Mouse (Mus musculus): ENCODE measurements at regions not wholly inside any gene's neighbourhood (a gene's known extent, or its start where the extent isn't known, plus 50 kb on each side); places are given as distances from the start of the nearest gene placed in this dataset.

DNA sequence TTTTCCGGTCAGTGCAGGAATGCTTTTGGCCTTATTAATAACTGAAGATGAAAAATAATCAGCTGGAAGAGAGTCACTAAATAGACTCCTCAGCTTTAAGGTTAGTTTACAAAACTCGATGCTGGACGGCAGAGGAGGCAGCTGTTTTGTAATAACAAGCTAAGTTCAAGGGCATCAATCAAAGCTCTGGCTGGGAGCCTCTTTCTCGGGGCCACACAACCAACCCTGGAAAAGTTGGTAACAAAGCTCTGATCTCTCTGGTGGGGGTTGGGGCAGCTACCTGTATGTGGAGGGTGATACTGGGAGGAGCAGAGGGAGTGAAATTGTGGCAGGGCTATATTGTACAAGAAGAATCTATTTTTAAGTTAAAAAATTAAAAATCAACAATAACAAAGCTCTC, 374.1 kb downstream of the Fgf9 start:
- H3K4me1 ChIP-seq (replicated peaks; ENCODE audit: control insufficient read depth, insufficient read depth, low read length) = no peaks in the 10 kb centered on the region
- H3K27me3 ChIP-seq (replicated peaks; ENCODE audit: control insufficient read depth, insufficient read depth, low read length) = no peaks in the 10 kb centered on the region
- H3K4me3 ChIP-seq (ENCODE audit: low read depth, low read length) = no peak overlapping the region
- ATAC-seq (replicated peaks; ENCODE audit: low FRiP score) (no peak), DNase-seq (ENCODE audit: low spot score) (no peak)
- H3K36me3 ChIP-seq (ENCODE audit: control insufficient read depth, insufficient read depth, low read length) = no peaks in the 10 kb centered on the region
- no peaks in the 10 kb centered on the region for H3K9me3 ChIP-seq (ENCODE audit: control insufficient read depth, low read length)
- H3K9ac ChIP-seq (ENCODE audit: low read depth, low read length) = no peak overlapping the region
- no peak overlapping the region for H3K4me2 ChIP-seq
- H3K27ac ChIP-seq (ENCODE audit: low read depth, low read length) = no peak overlapping the region
- WGBS = 53% methylated on average over 4 of the region's 4 CpGs

DNA sequence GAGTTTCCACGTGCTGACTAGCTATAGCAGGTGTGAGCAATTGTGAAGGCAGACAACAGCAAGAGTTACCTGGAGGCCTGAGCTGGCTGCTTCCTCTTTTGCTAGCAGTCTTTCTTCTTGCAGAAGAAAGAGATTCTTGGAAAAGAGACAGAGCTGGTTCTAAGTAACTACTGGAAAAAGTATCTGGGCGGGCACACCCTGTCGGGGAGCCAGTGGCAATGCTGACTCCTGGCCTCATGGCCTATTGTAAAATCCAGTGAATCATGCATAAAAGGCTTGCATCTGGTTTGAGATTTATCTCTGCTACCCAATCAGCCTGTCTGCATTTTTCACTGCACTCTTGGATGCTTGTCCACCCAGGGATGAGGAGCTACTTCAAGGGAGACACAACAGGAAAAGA, 372.2 kb downstream of the Fgf9 start:
- DNase-seq (ENCODE audit: low spot score) (no peak), ATAC-seq (replicated peaks; ENCODE audit: low FRiP score) (no peak)
- Histone ChIP-seq H3K9me3 (ENCODE audit: control insufficient read depth, low read length) (no peaks in the 10 kb centered on the region), H3K27me3 (replicated peaks; ENCODE audit: control insufficient read depth, insufficient read depth, low read length) (no peaks in the 10 kb centered on the region), H3K27ac (ENCODE audit: low read depth, low read length) (no peak overlapping the region), H3K4me1 (replicated peaks; ENCODE audit: control insufficient read depth, insufficient read depth, low read length) (no peaks in the 10 kb centered on the region), H3K4me3 (ENCODE audit: low read depth, low read length) (no peak overlapping the region), H3K9ac (ENCODE audit: low read depth, low read length) (no peak overlapping the region), H3K4me2 (no peak overlapping the region), H3K36me3 (ENCODE audit: control insufficient read depth, insufficient read depth, low read length) (no peaks in the 10 kb centered on the region)
- 80% methylated on average over 3 of the region's 3 CpGs for WGBS

DNA sequence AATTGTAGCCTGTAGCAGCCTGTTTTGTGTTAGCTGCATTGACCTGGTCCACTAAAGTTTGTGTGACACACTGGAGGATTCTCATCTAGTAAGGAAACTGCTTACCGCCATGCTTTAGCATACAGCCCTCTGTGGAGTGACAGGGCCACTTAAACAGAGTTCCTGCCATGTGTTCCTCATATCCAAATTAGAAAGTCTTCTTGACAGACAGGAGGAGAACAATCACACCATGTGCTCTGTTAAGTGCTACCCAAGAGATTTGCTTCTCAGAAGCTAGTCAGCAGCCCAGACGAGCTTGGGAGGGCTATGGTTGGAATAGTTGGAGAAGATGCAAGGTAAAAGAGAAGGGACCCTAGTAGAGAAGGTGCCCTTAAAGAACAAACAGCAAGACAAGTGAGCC, 369.6 kb downstream of the Fgf9 start:
- Histone ChIP-seq H3K9me3 (ENCODE audit: control insufficient read depth, low read length) (no peaks in the 10 kb centered on the region), H3K27me3 (replicated peaks; ENCODE audit: control insufficient read depth, insufficient read depth, low read length) (no peaks in the 10 kb centered on the region), H3K36me3 (ENCODE audit: control insufficient read depth, insufficient read depth, low read length) (no peaks in the 10 kb centered on the region), H3K4me2 (no peak overlapping the region), H3K4me1 (replicated peaks; ENCODE audit: control insufficient read depth, insufficient read depth, low read length) (no peaks in the 10 kb centered on the region), H3K9ac (ENCODE audit: low read depth, low read length) (no peak overlapping the region), H3K27ac (ENCODE audit: low read depth, low read length) (no peak overlapping the region), H3K4me3 (ENCODE audit: low read depth, low read length) (no peak overlapping the region)
- 78% methylated on average over 2 of the region's 2 CpGs for whole genome bisulfite sequencing
- DNase-seq (ENCODE audit: low spot score) = no peak
- no peak for ATAC-seq (replicated peaks; ENCODE audit: low FRiP score)

DNA sequence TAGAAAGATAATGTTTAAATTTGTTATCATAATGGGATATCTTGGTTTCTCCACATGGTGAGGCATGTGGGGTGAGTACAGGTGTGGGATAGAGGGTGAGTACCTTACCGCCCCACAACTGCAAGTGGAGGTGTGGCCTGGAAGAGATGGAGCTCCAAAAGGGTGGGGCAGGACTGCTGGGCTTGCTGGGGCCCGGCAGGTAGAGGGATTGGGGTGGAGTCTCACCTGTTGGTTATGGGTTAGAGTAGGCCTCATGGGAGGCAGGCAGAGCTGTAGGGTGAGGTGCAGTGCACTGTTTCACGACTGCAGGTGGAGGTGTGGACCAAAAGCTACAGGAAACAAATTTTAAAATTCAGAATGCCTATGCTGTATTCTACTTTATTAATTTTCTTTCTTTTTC, 365.7 kb downstream of the Fgf9 start:
- no peak overlapping the region for H3K9ac ChIP-seq (ENCODE audit: low read depth, low read length)
- DNase-seq (ENCODE audit: low spot score) (no peak), ATAC-seq (replicated peaks; ENCODE audit: low FRiP score) (no peak)
- no peaks in the 10 kb centered on the region for H3K4me1 ChIP-seq (replicated peaks; ENCODE audit: control insufficient read depth, insufficient read depth, low read length)
- H3K27ac ChIP-seq (ENCODE audit: low read depth, low read length) = no peak overlapping the region
- H3K9me3 ChIP-seq (ENCODE audit: control insufficient read depth, low read length) = no peaks in the 10 kb centered on the region
- H3K36me3 ChIP-seq (ENCODE audit: control insufficient read depth, insufficient read depth, low read length) = no peaks in the 10 kb centered on the region
- H3K4me2 ChIP-seq = no peak overlapping the region
- 69% methylated on average over 3 of the region's 3 CpGs for WGBS
- no peaks in the 10 kb centered on the region for H3K27me3 ChIP-seq (replicated peaks; ENCODE audit: control insufficient read depth, insufficient read depth, low read length)
- H3K4me3 ChIP-seq (ENCODE audit: low read depth, low read length) = no peak overlapping the region

DNA sequence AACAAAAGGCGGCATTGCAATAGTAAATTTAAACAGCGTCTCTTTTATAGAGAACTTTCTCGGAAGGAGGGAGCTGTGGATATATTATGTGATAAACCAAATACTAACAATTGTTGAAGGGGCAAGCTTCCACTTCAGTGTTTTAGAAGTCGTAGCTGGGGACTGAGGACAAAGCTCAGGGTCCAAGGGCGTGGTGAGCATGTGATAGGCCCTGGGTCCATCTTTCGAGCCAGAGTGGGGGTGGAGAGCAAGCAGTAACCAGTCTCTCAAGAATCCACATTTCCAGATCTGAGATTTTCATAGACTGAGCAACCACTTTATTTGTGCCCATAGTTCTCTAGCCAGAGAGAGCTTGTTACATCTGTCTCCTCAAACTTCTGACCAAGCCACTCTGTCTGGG, 356.1 kb downstream of the Fgf9 start:
- 66% methylated on average over 6 of the region's 6 CpGs for WGBS
- Histone ChIP-seq H3K9ac (ENCODE audit: low read depth, low read length) (no peak overlapping the region), H3K27ac (ENCODE audit: low read depth, low read length) (no peak overlapping the region), H3K4me3 (ENCODE audit: low read depth, low read length) (no peak overlapping the region), H3K4me1 (replicated peaks; ENCODE audit: control insufficient read depth, insufficient read depth, low read length) (no peaks in the 10 kb centered on the region), H3K36me3 (ENCODE audit: control insufficient read depth, insufficient read depth, low read length) (no peaks in the 10 kb centered on the region), H3K4me2 (no peak overlapping the region), H3K27me3 (replicated peaks; ENCODE audit: control insufficient read depth, insufficient read depth, low read length) (no peaks in the 10 kb centered on the region), H3K9me3 (ENCODE audit: control insufficient read depth, low read length) (no peaks in the 10 kb centered on the region)
- ATAC-seq (replicated peaks; ENCODE audit: low FRiP score) = no peak
- no peak for DNase-seq (ENCODE audit: low spot score)

DNA sequence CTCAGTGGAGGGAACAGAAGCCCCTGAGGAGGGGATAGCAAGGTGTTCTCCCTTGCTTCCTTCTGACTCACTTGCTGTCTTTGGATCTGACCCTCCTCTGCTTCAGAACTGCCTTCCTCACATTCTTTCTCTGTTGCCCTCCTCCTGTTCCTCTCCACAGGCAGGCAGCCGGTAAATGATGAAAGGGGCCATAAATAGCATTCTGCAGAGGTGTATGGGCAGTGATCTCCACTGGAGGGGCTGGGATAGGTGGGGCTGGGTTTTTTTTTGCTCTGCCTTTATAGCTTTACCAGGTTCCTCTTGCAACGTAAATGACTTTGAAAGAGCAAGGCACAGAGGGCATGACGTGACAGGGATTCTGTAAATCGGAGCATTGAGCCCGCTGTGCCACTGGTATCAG, 351.6 kb downstream of the Fgf9 start:
- DNase-seq (ENCODE audit: low spot score) (no peak), ATAC-seq (replicated peaks; ENCODE audit: low FRiP score) (no peak)
- H3K27me3 ChIP-seq (replicated peaks; ENCODE audit: control insufficient read depth, insufficient read depth, low read length) = no peaks in the 10 kb centered on the region
- H3K27ac ChIP-seq (ENCODE audit: low read depth, low read length) = no peak overlapping the region
- H3K36me3 ChIP-seq (ENCODE audit: control insufficient read depth, insufficient read depth, low read length) = no peaks in the 10 kb centered on the region
- H3K4me1 ChIP-seq (replicated peaks; ENCODE audit: control insufficient read depth, insufficient read depth, low read length) = no peaks in the 10 kb centered on the region
- no peak overlapping the region for H3K4me3 ChIP-seq (ENCODE audit: low read depth, low read length)
- WGBS = 61% methylated on average over 5 of the region's 5 CpGs
- no peak overlapping the region for H3K4me2 ChIP-seq
- H3K9ac ChIP-seq (ENCODE audit: low read depth, low read length) = no peak overlapping the region
- no peaks in the 10 kb centered on the region for H3K9me3 ChIP-seq (ENCODE audit: control insufficient read depth, low read length)

DNA sequence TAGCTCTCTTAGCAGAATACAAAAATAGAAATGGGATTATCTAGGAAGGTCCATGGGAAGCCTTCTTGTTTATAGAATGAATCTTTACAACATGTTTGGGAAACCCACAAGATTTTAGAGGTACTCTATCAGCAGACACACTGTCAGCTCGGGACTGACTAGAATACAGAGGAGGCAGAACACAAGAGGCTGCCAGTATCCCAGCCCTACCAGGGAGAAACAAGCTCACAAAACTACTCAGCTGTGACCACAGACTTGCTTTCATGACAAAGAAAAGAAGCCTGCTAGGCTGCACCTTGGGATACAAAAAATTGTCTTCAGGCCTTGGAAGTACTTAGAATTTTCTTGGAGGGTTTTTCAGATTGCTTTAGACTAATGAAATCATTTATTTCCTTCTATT, 347.2 kb downstream of the Fgf9 start:
- 70% methylated on average over 1 of the region's 1 CpGs for WGBS
- no peak overlapping the region for H3K27ac ChIP-seq (ENCODE audit: low read depth, low read length)
- H3K9ac ChIP-seq (ENCODE audit: low read depth, low read length) = no peak overlapping the region
- H3K4me3 ChIP-seq (ENCODE audit: low read depth, low read length) = no peak overlapping the region
- H3K9me3 ChIP-seq (ENCODE audit: control insufficient read depth, low read length) = no peaks in the 10 kb centered on the region
- H3K27me3 ChIP-seq (replicated peaks; ENCODE audit: control insufficient read depth, insufficient read depth, low read length) = no peaks in the 10 kb centered on the region
- H3K4me1 ChIP-seq (replicated peaks; ENCODE audit: control insufficient read depth, insufficient read depth, low read length) = no peaks in the 10 kb centered on the region
- DNase-seq (ENCODE audit: low spot score) = no peak
- ATAC-seq (replicated peaks; ENCODE audit: low FRiP score) = no peak
- H3K4me2 ChIP-seq = no peak overlapping the region
- no peaks in the 10 kb centered on the region for H3K36me3 ChIP-seq (ENCODE audit: control insufficient read depth, insufficient read depth, low read length)

DNA sequence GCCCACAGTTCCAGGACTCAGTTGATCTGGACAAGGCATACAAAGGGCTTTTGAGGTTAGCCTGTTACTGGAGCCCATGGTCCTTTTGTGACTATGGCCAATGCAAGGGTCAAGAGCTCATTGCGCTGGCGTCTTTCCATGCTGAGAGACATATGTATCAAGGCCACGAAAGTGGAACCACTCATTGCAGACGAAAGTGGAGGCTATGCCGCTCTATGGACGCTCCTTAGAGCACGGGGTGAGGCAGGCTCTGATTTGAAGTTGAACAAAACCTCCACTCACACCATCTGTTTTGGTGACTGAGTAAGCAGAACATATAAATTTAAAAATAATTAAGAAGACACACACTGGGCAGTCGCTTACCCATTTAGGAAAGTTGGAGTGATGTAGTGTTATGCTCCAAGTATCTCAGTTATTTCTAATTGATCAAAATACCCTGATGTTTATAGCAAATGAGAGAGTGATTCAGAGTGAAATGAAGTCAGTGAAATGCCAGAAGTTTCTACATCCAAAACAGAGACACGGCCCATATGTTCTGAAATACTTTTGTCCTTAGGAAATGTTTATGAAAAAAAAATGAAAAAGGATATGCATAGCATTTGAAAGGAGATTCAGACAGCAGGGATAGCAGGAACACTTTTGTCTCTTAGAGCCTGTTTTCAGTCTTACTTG, 321.8 kb downstream of the Fgf9 start:
- WGBS = 86% methylated on average over 9 of the region's 9 CpGs
- no peaks in the 10 kb centered on the region for H3K9me3 ChIP-seq (ENCODE audit: control insufficient read depth, low read length)
- H3K27me3 ChIP-seq (replicated peaks; ENCODE audit: control insufficient read depth, insufficient read depth, low read length) = no peaks in the 10 kb centered on the region
- no peaks in the 10 kb centered on the region for H3K36me3 ChIP-seq (ENCODE audit: control insufficient read depth, insufficient read depth, low read length)
- no peak overlapping the region for H3K4me3 ChIP-seq (ENCODE audit: low read depth, low read length)
- no peak for ATAC-seq (replicated peaks; ENCODE audit: low FRiP score)
- no peak overlapping the region for H3K27ac ChIP-seq (ENCODE audit: low read depth, low read length)
- no peak overlapping the region for H3K9ac ChIP-seq (ENCODE audit: low read depth, low read length)
- DNase-seq (ENCODE audit: low spot score) = no peak
- no peaks in the 10 kb centered on the region for H3K4me1 ChIP-seq (replicated peaks; ENCODE audit: control insufficient read depth, insufficient read depth, low read length)
- no peak overlapping the region for H3K4me2 ChIP-seq

DNA sequence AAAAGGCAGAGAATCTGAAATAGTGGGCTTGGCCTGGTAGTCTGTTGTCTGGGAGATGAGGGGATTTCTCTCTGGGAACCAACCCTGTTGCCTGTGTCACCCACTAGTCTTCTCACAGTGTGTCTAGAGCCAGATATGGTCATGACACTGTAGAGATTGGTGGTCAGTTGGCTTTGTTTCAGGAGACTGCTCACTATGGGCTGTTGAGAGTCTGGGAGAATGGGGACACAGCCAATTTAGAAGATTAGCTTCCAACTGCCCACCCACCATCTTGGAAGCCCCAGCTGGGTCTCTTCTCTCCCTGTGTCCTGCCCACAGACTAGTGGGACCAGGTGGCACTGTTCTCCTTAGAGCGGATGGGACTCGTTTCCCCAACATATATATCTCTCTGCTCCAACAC, 320.4 kb downstream of the Fgf9 start:
- Histone ChIP-seq H3K9ac (ENCODE audit: low read depth, low read length) (no peak overlapping the region), H3K4me2 (no peak overlapping the region), H3K4me3 (ENCODE audit: low read depth, low read length) (no peak overlapping the region), H3K4me1 (replicated peaks; ENCODE audit: control insufficient read depth, insufficient read depth, low read length) (no peaks in the 10 kb centered on the region), H3K36me3 (ENCODE audit: control insufficient read depth, insufficient read depth, low read length) (no peaks in the 10 kb centered on the region), H3K27ac (ENCODE audit: low read depth, low read length) (no peak overlapping the region), H3K9me3 (ENCODE audit: control insufficient read depth, low read length) (no peaks in the 10 kb centered on the region), H3K27me3 (replicated peaks; ENCODE audit: control insufficient read depth, insufficient read depth, low read length) (no peaks in the 10 kb centered on the region)
- ATAC-seq (replicated peaks; ENCODE audit: low FRiP score) (no peak), DNase-seq (ENCODE audit: low spot score) (no peak)
- 56% methylated on average over 2 of the region's 2 CpGs for WGBS
